Mouse (Mus musculus): ENCODE results near the gene Usp37.

Usp37 gene

GRCm38 (mm10) chr1:74501106-74501505, 43.0 kb downstream of the Usp37 start:
- in situ Hi-C loops (cut with MboI, MseI), result loop anchor here in 1 of 2 experiments (10.0 kb wide), 1 partner anchor 84 kb away; the partner anchor contains the start of genes Bcs1l and Zfp142

- in situ Hi-C loops (cut with MboI, MseI), result loop anchor here in 1 of 2 experiments (5.0 kb wide), 1 partner anchor 68 kb away; no protein-coding TSS in a partner anchor
Measured at GRCm38 (mm10) chr1:74485792-74486191, 58.3 kb downstream of the Usp37 start.

- in situ Hi-C loops (cut with MboI, MseI), result no loop called here
Measured at GRCm38 (mm10) chr1:74460273-74460672, 83.8 kb downstream of the Usp37 start.

GRCm38 (mm10) chr1:74452611-74453045, 91.5 kb downstream of the Usp37 start:
- in situ Hi-C loops (cut with MboI, MseI), result no loop called here

GRCm38 (mm10) chr1:74444538-74444937, 99.5 kb downstream of the Usp37 start:
- in situ Hi-C loops (cut with MboI, MseI), result no loop called here

- in situ Hi-C loops (cut with MboI, MseI), result no loop called here
Measured at GRCm38 (mm10) chr1:74439166-74439876, 104.8 kb downstream of the Usp37 start.

GRCm38 (mm10) chr1:74437702-74438427, 106.2 kb downstream of the Usp37 start:
- in situ Hi-C loops (cut with MboI, MseI), result no loop called here

GRCm38 (mm10) chr1:74435563-74435962, 108.5 kb downstream of the Usp37 start:
- in situ Hi-C loops (cut with MboI, MseI), result no loop called here

- in situ Hi-C loops (cut with MboI, MseI), result no loop called here
Measured at GRCm38 (mm10) chr1:74434596-74434995, 109.5 kb downstream of the Usp37 start.

GRCm38 (mm10) chr1:74433220-74433619, 110.9 kb downstream of the Usp37 start:
- in situ Hi-C loops (cut with MboI, MseI), result no loop called here

- in situ Hi-C loops (cut with MboI, MseI), result no loop called here
Measured at GRCm38 (mm10) chr1:74425845-74426244, 118.2 kb downstream of the Usp37 start.

- in situ Hi-C loops (cut with MboI, MseI), result no loop called here
Measured at GRCm38 (mm10) chr1:74423147-74423546, 120.9 kb downstream of the Usp37 start.

GRCm38 (mm10) chr1:74419440-74419794, 124.7 kb downstream of the Usp37 start:
- in situ Hi-C loops (cut with MboI, MseI), result loop anchor here (5.0 to 10.0 kb wide), 3 partner anchors 68 to 1705 kb away; partner anchors contain the start of gene Rpl37a (in 1 of the 2)

GRCm38 (mm10) chr1:74418747-74419439, 125.2 kb downstream of the Usp37 start:
- in situ Hi-C loops (cut with MboI, MseI), result loop anchor here (5.0 to 10.0 kb wide), 3 partner anchors 68 to 1704 kb away; partner anchors contain the start of gene Rpl37a (in 1 of the 2)

- in situ Hi-C loops (cut with MboI, MseI), result loop anchor here (5.0 to 10.0 kb wide), 3 partner anchors 72 to 1700 kb away; partner anchors contain the start of gene Rpl37a (in 1 of the 2)
Measured at GRCm38 (mm10) chr1:74415143-74415542, 128.9 kb downstream of the Usp37 start.

GRCm38 (mm10) chr1:74412711-74413110, 131.4 kb downstream of the Usp37 start:
- in situ Hi-C loops (cut with MboI, MseI), result loop anchor here in 1 of 2 experiments (10.0 kb wide), 1 partner anchor 1698 kb away; the partner anchor contains the start of gene Rpl37a

- in situ Hi-C loops (cut with MboI, MseI), result loop anchor here in 1 of 2 experiments (10.0 kb wide), 1 partner anchor 1697 kb away; the partner anchor contains the start of gene Rpl37a
Measured at GRCm38 (mm10) chr1:74411753-74412325, 132.2 kb downstream of the Usp37 start.

- in situ Hi-C loops (cut with MboI, MseI), result no loop called here
Measured at GRCm38 (mm10) chr1:74408589-74409504, 135.2 kb downstream of the Usp37 start, which contains the start of gene Vil1. Gene Vil1 (plus strand): TSS chr1:74409376.

- in situ Hi-C loops (cut with MboI, MseI), result loop anchor here in 1 of 2 experiments (5.0 kb wide), 1 partner anchor 738 kb away; the partner anchor contains the start of genes Cnppd1 and Retreg2
Measured at GRCm38 (mm10) chr1:74404206-74404605, 139.9 kb downstream of the Usp37 start.

Measured in T-helper 17 cell (primary cell).